Mouse (Mus musculus) C2C12 (cell line): Measurements from ENCODE around the gene Dusp13.

Source experiments
- CTCF ChIP-seq: IDR thresholded peaks from one replicate; pipeline ENCODE4 v1.5.1; 2011; ENCODE audit not compliant: control insufficient read depth, insufficient read depth, insufficient read length
- USF1 ChIP-seq: IDR thresholded peaks from one replicate; pipeline ENCODE4 v1.6.1; 2011; ENCODE audit warnings: low read depth, mild to moderate bottlenecking, control low read depth, moderate library complexity

GRCm38 (mm10) chr14:21788121-21788520, 37.1 kb upstream of the Dusp13 start:
- TF ChIP-seq CTCF = no peak
- no peak for TF ChIP-seq USF1
